Mouse (Mus musculus) liver, adult 2 months (tissue): ENCODE measurements around the gene Pbrm1.

Source experiments
- CTCF ChIP-seq: fragments of 200-500 bp; IDR thresholded peaks from 2 replicates; pipeline ENCODE4 v1.5.1; 2011; ENCODE audit warnings: low read depth, low read length, control low read depth
- POLR2A ChIP-seq: fragments of 200-500 bp; IDR thresholded peaks from 2 replicates; pipeline ENCODE4 v1.6.1; 2011; ENCODE audit warnings: low read length, control low read depth; ENCODE audit not compliant: insufficient read depth; ENCODE audit errors: extremely low read depth

GRCm38 (mm10) chr14:31130236-31131220 is 111.6 kb downstream of the Pbrm1 start, which contains the start of gene Nt5dc2:
- TF ChIP-seq CTCF (no peak), POLR2A (peak; percentile 54; the same call in 1 of the 2 replicates)
